Mouse (Mus musculus): ENCODE measurements around the gene Retsat.
A peak's percentile ranks its signal among the peaks of the same experiment; 100 is the strongest.

The Retsat gene

DNA sequence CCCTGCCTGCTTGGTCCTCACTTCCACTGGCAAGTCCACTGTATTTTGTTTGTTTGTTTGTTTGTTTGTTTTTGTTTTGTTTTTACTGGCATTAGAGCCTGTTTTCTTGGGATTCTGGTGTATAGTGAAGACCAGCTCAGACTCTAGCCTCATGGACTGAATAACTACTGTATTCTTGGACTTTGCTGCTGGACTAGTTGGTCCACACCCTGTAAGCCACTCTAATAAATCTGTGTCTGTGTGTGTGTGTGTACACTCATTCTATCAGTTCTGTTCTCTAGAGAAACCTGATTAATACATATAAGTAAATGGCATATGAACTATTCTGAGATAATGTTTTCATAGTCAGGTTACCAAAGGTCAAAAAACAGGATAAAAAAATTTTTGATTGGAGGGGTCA, 8.2 kb upstream of the Retsat start:
- DNase-seq = no peak

- no peak for DNase-seq
Measured at GRCm38 (mm10) chr6:72593011-72593803, 5.1 kb upstream of the Retsat start.

GRCm38 (mm10) chr6:72593914-72594313, 4.4 kb upstream of the Retsat start:
- no peak for DNase-seq

DNA sequence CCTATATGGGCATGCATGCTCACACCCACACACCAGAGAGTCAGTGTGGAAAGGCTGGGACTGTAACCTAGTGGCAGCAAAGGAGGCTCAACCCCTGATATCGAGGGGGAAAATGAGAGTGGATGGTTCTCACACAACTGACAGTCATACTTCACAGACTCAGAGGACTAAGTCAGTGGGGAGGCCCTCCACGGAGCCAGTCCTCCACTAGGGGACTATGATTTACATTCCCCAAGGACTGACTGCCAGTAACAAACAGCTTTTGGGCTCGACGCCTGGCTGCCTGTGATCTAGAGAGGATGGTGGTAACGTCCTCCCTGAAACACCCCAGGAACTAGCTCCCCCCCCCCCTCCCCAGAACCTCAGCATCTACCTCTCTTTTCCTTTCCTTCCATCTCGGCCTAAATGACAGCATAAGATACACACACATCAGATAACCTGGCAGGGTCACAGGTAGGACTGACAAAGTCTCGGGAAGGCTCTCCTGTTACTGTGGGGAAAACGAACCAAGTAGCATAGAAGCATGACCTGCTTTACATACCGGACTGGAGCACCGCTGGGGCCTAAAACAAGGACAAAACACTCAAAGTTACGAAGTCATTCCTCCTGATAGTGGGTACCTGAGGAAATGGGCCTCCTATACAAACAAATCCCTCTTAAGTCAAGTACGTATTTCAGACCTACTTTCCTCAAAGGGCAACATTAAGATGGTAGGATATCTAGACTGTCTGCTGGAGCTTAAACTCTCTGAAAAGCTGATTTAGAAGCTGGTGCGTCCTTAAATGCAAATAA, 996 bp upstream of the Retsat start:
- peak; percentile 27 for DNase-seq

GRCm38 (mm10) chr6:72598791-72599557, 699 bp downstream of the Retsat start:
- DNase-seq = no peak

- DNase-seq = no peak
Measured at GRCm38 (mm10) chr6:72600216-72600615, 1.9 kb downstream of the Retsat start.

DNA sequence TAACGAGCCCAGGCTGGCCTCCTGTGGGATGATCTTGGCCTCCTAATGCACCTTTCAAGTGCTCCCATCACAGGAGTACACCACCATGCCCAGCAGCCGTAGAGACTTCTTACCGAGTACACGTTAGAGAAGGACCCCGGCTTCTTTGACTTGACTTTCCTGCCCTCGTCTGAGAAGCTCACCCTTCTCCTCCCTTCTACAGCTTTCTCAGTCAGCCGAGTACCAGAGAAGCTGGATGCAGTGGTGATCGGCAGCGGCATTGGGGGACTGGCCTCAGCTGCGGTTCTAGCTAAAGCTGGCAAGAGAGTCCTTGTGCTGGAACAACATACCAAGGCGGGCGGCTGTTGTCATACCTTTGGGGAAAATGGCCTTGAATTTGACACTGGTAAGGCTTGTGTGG, 2.5 kb downstream of the Retsat start:
- no peak for DNase-seq

DNA sequence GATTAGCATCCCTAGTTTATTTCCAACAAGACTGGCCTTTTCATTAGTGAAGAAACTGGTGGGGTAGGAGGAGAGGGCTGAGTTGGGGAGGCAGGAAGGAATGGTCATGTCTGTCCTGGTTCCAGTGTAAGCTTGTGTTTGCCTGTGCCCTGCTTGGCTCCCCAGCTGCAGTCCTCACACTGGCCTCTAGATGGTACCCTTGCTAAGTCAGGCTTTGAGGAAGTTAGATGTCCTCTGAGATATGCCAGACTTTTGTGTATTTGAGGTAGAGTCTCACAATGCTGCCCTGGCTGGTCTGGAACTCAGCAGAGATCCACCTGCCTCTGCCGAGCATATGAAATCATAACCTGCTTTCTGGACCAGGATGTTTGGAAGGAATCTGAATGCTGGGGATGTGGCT, 3.5 kb downstream of the Retsat start:
- DNase-seq = peak; percentile 71

GRCm38 (mm10) chr6:72604066-72604465, 5.8 kb downstream of the Retsat start:
- DNase-seq = no peak

DNA sequence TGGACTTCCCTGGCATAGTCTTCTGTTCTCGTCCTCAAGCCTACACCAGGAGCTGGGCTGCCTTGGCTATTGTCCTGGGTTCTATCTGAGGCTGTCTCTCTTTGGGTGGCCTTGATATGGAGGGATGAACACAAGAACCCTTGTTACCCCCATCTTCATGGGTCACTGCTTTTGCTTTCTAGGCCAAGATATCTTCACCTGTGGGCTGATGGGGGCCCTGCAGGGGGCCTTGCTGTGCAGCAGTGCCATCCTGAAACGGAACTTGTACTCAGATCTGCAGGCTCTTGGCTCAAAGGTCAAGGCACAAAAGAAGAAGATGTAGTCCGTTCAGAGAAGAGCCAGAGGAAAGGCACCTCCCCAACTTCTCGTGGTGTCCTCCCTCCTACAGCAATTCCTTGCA, 8.8 kb downstream of the Retsat start:
- DNase-seq = no peak

- DNase-seq = no peak
Measured at GRCm38 (mm10) chr6:72607676-72608075, 9.4 kb downstream of the Retsat start.

GRCm38 (mm10) chr6:72608662-72609184, 10.4 kb downstream of the Retsat start:
- DNase-seq = no peak

DNA sequence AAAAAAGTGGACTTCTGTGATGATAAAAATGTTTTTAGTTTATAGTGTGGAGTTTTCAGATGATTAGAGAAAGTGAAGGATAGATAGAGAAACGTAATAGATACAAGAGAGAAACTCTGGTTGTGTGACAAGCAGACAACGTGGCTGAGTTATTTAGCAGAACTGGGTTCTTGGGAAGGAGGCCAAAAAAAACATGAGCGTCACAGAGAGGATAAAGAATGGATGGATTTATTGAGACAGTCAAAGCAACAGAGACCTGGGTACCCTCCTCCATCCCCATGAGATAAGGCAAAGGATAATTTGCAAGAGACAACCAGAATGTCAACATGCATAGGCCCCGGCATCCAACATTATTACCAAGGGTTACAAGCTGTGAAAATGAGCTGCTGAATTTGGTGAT, 12.0 kb downstream of the Retsat start:
- no peak for DNase-seq

- DNase-seq = no peak
Measured at GRCm38 (mm10) chr6:72615151-72615550, 16.9 kb downstream of the Retsat start.

DNA sequence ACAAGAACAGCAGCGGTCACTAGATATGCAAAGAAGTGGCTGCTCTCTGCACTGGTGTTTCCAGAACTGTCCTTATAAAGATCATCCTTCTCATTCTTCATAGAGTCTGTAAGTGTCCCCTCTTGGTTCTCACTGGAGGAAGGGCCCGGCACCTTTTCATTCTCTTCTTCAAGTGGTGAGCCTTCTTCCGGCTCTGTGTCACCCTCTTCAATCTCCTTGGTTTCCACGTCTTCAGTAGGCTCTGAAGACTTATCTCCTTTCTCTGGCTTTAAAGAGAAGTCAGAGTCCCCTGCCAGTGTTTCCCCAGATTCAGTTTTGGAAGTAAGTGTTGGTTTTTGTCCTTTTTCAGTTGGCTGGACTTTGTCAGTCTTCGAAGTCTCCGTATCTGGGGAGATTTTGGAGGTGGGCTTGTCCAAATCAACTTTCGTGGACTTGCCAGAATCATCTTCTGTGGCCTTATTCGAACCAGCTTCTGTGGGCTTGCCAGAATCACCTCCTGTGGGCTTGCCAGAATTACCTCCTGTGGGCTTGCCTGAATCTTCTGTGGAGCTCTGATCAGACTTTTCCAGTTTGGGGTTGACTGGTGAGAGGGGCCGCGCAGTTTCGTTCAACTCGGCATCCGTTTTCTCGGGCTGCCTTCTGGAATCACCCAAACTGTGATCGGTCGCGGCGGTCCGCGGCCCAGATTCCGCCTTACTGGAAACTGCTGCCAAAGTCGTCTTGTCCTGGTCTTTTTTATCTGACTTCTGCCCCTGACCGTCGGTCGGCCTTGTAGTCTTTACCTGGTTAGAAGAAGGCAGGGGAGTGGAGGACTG, 17.5 kb downstream of the Retsat start:
- peak; percentile 27 for DNase-seq

DNA sequence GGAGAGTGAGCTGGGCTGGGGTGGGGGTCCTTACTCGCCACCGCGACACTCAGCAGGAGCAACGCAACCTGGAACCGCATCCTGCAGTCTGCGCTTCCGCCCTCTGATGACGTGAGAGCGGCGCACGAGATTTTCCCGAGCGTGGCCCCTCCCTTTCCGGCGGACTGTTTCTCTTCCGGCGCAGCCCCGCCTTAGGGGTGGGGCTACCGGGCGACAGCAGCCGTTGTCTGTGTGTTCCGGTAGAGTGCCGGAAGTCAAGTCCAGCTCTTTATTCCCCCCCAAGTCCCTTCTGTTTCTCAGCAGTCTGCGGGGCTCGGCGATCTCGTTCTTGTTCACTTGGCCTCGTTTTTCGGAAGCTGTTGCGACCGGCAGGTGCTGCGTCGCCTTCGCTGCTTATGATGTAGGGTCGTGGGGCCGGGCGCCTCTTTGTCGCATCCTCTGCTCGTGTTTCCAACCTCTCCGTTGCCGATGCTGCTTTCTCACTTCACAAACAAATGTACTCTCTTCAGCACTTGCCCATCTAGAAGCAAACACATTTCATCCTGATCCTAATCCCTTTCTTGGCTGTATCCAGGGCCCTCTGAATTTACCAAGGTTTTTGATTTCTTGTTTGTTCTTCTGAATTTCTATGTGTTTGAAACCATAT, 18.5 kb downstream of the Retsat start, which contains the start of gene Tgoln1:
Gene Tgoln1 (minus strand): TSS at position 358 of the 646 bp plus-strand sequence.
- DNase-seq = peak; percentile 90

GRCm38 (mm10) chr6:72619734-72620532, 21.7 kb downstream of the Retsat start:
- DNase-seq = no peak

GRCm38 (mm10) chr6:72620920-72621319, 22.6 kb downstream of the Retsat start:
- no peak for DNase-seq

GRCm38 (mm10) chr6:72622917-72623316, 24.6 kb downstream of the Retsat start:
- DNase-seq = no peak

DNA sequence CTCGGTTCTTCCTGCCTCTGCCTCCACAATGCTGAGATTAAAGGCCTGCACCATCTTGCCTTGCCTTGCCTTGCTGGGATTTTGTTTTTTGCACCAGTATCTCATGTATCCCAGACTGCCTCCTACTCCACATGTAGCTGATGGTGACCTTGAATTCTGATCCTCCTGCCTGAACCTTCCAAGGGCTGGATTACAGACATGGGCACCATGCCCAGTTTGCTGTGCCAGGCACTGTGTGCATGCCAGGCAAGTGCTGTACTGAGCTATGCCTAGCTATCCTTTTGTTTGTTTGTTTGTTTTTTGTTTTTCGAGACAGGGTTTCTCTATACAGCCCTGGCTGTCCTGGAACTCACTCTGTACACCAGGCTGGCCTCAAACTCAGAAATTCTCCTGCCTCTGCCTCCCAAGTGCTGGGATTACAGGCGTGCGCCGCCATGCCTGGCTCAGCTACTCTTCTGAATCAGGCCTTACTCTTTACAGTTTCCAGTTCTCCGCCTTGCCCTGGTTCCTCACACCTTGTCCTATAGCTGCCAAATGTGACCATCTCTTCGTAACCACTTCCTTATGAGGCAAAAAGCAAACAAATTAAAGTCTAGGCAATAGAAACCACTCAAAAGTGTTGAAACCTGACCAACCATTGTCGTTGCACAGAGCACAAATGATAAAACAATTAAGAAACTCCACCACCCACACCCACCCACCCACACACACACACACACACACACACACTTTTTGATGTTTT, 25.6 kb downstream of the Retsat start:
- DNase-seq = no peak
